Mouse (Mus musculus) hindbrain, embryonic 13.5 days (tissue): ENCODE measurements around the gene Cnr2. TPM values are rescaled to one million over a fixed set of nuclear protein-coding genes. Genes with fewer than 3 reads are reported as not detected.

Experiments
- ATAC-seq: fragments of 200-750 bp; cut with Nextera tagmentation; 2 replicates; pipeline ENCODE4 v1.8.0; 2017; ENCODE audit warnings: moderate TSS enrichment; ENCODE audit not compliant: low FRiP score
- H3K27ac ChIP-seq: fragments of 300-500 bp; sonication (generic); 2 replicates; pipeline ENCODE4 v1.5.1; 2015; ENCODE audit warnings: inconsistent platforms, mild to moderate bottlenecking, moderate library complexity
- H3K27me3 ChIP-seq: fragments of 300-500 bp; sonication (generic); 2 replicates; pipeline ENCODE4 v1.6.1; 2015; ENCODE audit warnings: mild to moderate bottlenecking, inconsistent platforms
- H3K36me3 ChIP-seq: fragments of 300-500 bp; sonication (generic); 2 replicates; pipeline ENCODE4 v1.6.1; 2015; ENCODE audit warnings: mild to moderate bottlenecking, inconsistent platforms
- H3K4me1 ChIP-seq: fragments of 300-500 bp; sonication (generic); replicated peaks from 2 replicates; pipeline ENCODE4 v1.6.1; 2015; ENCODE audit warnings: inconsistent platforms
- H3K4me2 ChIP-seq: fragments of 300-500 bp; sonication (generic); 2 replicates; pipeline ENCODE4 v1.6.1; 2015; ENCODE audit warnings: inconsistent platforms, mild to moderate bottlenecking, moderate library complexity
- H3K4me3 ChIP-seq: fragments of 300-500 bp; sonication (generic); 2 replicates; pipeline ENCODE4 v1.5.1; 2015; ENCODE audit warnings: mild to moderate bottlenecking, inconsistent platforms
- H3K9ac ChIP-seq: fragments of 300-500 bp; sonication (generic); 2 replicates; pipeline ENCODE4 v1.6.1; 2015; ENCODE audit warnings: mild to moderate bottlenecking, inconsistent platforms
- H3K9me3 ChIP-seq: fragments of 300-500 bp; sonication (generic); 2 replicates; pipeline ENCODE4 v1.6.1; 2016; ENCODE audit warnings: inconsistent platforms
- WGBS: fragments of 180-500 bp; shearing (Covaris S2); methylation state at CpG from one replicate; pipeline ENCODE4 v1.1.7; 2015; 5-methylcytosine and 5-hydroxymethylcytosine counted together
- polyA plus RNA-seq: library from polyadenylated mRNA; unstranded; fragments of >200 nt; fragmentation: Nextera tagmentation; extraction: Ambion mirVana; gene quantifications from 2 replicates; pipeline ENCODE4 v1.2.1, GENCODE M21; 2015

Gene Cnr2
- polyA plus RNA-seq, 1 experiment from 2014 or later: 0.17 TPM

GRCm38 (mm10) chr4:135948142-135948541 lies 52.9 kb downstream of the Cnr2 start:
- H3K4me3 ChIP-seq: no peak overlapping the region
- H3K9me3 ChIP-seq: no peaks in the 10 kb centered on the region
- H3K27ac ChIP-seq: no peak overlapping the region
- 0 out of 2 replicates have a peak overlapping the region, but pooled peaks have one; percentile 2 for H3K9ac ChIP-seq
- H3K36me3 ChIP-seq: peaks cover 21% of the 10 kb centered on the region
- H3K4me2 ChIP-seq: no peak overlapping the region
- no peak for ATAC-seq
- H3K27me3 ChIP-seq: no peaks in the 10 kb centered on the region
- 97% methylated on average over 8 of the region's 8 CpGs for WGBS
- H3K4me1 ChIP-seq: peaks cover 34% of the 10 kb centered on the region

GRCm38 (mm10) chr4:135949475-135949874 lies 54.3 kb downstream of the Cnr2 start:
- no peak for ATAC-seq
- Histone ChIP-seq H3K27me3 (no peaks in the 10 kb centered on the region), H3K4me2 (no peak overlapping the region), H3K36me3 (peaks cover 26% of the 10 kb centered on the region), H3K9ac (no peak overlapping the region), H3K4me1 (peaks cover 34% of the 10 kb centered on the region), H3K27ac (no peak overlapping the region), H3K4me3 (no peak overlapping the region), H3K9me3 (no peaks in the 10 kb centered on the region)
- WGBS: 86% methylated on average over 10 of the region's 10 CpGs

- peaks cover 34% of the 10 kb centered on the region for H3K4me1 ChIP-seq
- no peak overlapping the region for H3K9ac ChIP-seq
- no peak overlapping the region for H3K4me2 ChIP-seq
- no peaks in the 10 kb centered on the region for H3K9me3 ChIP-seq
- no peak overlapping the region for H3K4me3 ChIP-seq
- H3K27ac ChIP-seq: no peak overlapping the region
- WGBS: 59% methylated on average over 6 of the region's 6 CpGs
- no peaks in the 10 kb centered on the region for H3K27me3 ChIP-seq
- peaks cover 29% of the 10 kb centered on the region for H3K36me3 ChIP-seq
- ATAC-seq: no peak
Measured at GRCm38 (mm10) chr4:135949911-135950310, 54.7 kb downstream of the Cnr2 start.

- H3K9ac ChIP-seq: no peak overlapping the region
- no peak overlapping the region for H3K4me2 ChIP-seq
- ATAC-seq: no peak
- 92% methylated on average over 6 of the region's 6 CpGs for WGBS
- peaks cover 31% of the 10 kb centered on the region for H3K36me3 ChIP-seq
- no peak overlapping the region for H3K27ac ChIP-seq
- no peak overlapping the region for H3K4me3 ChIP-seq
- H3K4me1 ChIP-seq: peaks cover 34% of the 10 kb centered on the region
- no peaks in the 10 kb centered on the region for H3K27me3 ChIP-seq
- H3K9me3 ChIP-seq: no peaks in the 10 kb centered on the region
Measured at GRCm38 (mm10) chr4:135950365-135950764, 55.2 kb downstream of the Cnr2 start.

- Histone ChIP-seq H3K4me2 (no peak overlapping the region), H3K36me3 (peaks cover 40% of the 10 kb centered on the region), H3K9me3 (no peaks in the 10 kb centered on the region), H3K4me3 (no peak overlapping the region), H3K27ac (no peak overlapping the region), H3K9ac (no peak overlapping the region), H3K4me1 (peaks cover 29% of the 10 kb centered on the region), H3K27me3 (no peaks in the 10 kb centered on the region)
- no peak for ATAC-seq
- WGBS: 96% methylated on average over 3 of the region's 3 CpGs
Measured at GRCm38 (mm10) chr4:135951505-135951904, 56.3 kb downstream of the Cnr2 start.

GRCm38 (mm10) chr4:135953179-135953578 lies 58.0 kb downstream of the Cnr2 start:
- no peak overlapping the region for H3K27ac ChIP-seq
- no peak overlapping the region for H3K9ac ChIP-seq
- no peak overlapping the region for H3K4me2 ChIP-seq
- H3K27me3 ChIP-seq: no peaks in the 10 kb centered on the region
- no peaks in the 10 kb centered on the region for H3K9me3 ChIP-seq
- H3K4me1 ChIP-seq: peaks cover 18% of the 10 kb centered on the region
- peaks cover 54% of the 10 kb centered on the region for H3K36me3 ChIP-seq
- 100% methylated on average over 3 of the region's 3 CpGs for WGBS
- no peak for ATAC-seq
- no peak overlapping the region for H3K4me3 ChIP-seq

GRCm38 (mm10) chr4:135954241-135954640 lies 59.0 kb downstream of the Cnr2 start:
- WGBS: 10% methylated on average over 2 of the region's 2 CpGs
- Histone ChIP-seq H3K9ac (no peak overlapping the region), H3K36me3 (peaks cover 64% of the 10 kb centered on the region), H3K27ac (no peak overlapping the region), H3K27me3 (no peaks in the 10 kb centered on the region), H3K4me3 (no peak overlapping the region), H3K9me3 (no peaks in the 10 kb centered on the region), H3K4me2 (no peak overlapping the region), H3K4me1 (peaks cover 8% of the 10 kb centered on the region; the same call in 1 of the 2 replicates)
- no peak for ATAC-seq

- H3K27me3 ChIP-seq: no peaks in the 10 kb centered on the region
- no peak overlapping the region for H3K4me3 ChIP-seq
- H3K36me3 ChIP-seq: peaks cover 78% of the 10 kb centered on the region
- 88% methylated on average over 9 of the region's 9 CpGs for WGBS
- H3K4me2 ChIP-seq: no peak overlapping the region
- no peak for ATAC-seq
- no peaks in the 10 kb centered on the region for H3K4me1 ChIP-seq
- H3K9me3 ChIP-seq: no peaks in the 10 kb centered on the region
- no peak overlapping the region for H3K27ac ChIP-seq
- no peak overlapping the region for H3K9ac ChIP-seq
Measured at GRCm38 (mm10) chr4:135955886-135956285, 60.7 kb downstream of the Cnr2 start.

GRCm38 (mm10) chr4:135958354-135958753 lies 63.2 kb downstream of the Cnr2 start:
- Histone ChIP-seq H3K27ac (no peak overlapping the region), H3K4me2 (no peak overlapping the region), H3K9me3 (no peaks in the 10 kb centered on the region), H3K4me1 (peaks cover 7% of the 10 kb centered on the region), H3K27me3 (no peaks in the 10 kb centered on the region), H3K4me3 (no peak overlapping the region), H3K36me3 (peaks cover 62% of the 10 kb centered on the region), H3K9ac (peak overlapping the region; percentile 35; the same call in 1 of the 2 replicates)
- 59% methylated on average over 8 of the region's 8 CpGs for whole genome bisulfite sequencing
- ATAC-seq: no peak

- Histone ChIP-seq H3K27me3 (no peaks in the 10 kb centered on the region), H3K27ac (no peak overlapping the region), H3K9ac (no peak overlapping the region), H3K4me1 (peaks cover 23% of the 10 kb centered on the region), H3K4me2 (no peak overlapping the region), H3K9me3 (no peaks in the 10 kb centered on the region), H3K4me3 (no peak overlapping the region), H3K36me3 (peaks cover 55% of the 10 kb centered on the region)
- ATAC-seq: no peak
- 23% methylated on average over 5 of the region's 5 CpGs for WGBS
Measured at GRCm38 (mm10) chr4:135960717-135961116, 65.5 kb downstream of the Cnr2 start.

GRCm38 (mm10) chr4:135961709-135962108 lies 66.5 kb downstream of the Cnr2 start:
- Histone ChIP-seq H3K4me2 (no peak overlapping the region), H3K4me1 (peaks cover 23% of the 10 kb centered on the region), H3K9me3 (no peaks in the 10 kb centered on the region), H3K9ac (no peak overlapping the region), H3K27me3 (no peaks in the 10 kb centered on the region), H3K36me3 (peaks cover 57% of the 10 kb centered on the region), H3K4me3 (no peak overlapping the region), H3K27ac (no peak overlapping the region)
- 89% methylated on average over 5 of the region's 5 CpGs for WGBS
- ATAC-seq: no peak

GRCm38 (mm10) chr4:135962198-135962597 lies 67.0 kb downstream of the Cnr2 start:
- 89% methylated on average over 7 of the region's 7 CpGs for WGBS
- Histone ChIP-seq H3K9me3 (no peaks in the 10 kb centered on the region), H3K9ac (no peak overlapping the region), H3K27me3 (no peaks in the 10 kb centered on the region), H3K27ac (no peak overlapping the region), H3K4me1 (peaks cover 23% of the 10 kb centered on the region), H3K36me3 (peaks cover 60% of the 10 kb centered on the region), H3K4me3 (no peak overlapping the region), H3K4me2 (peak overlapping the region; percentile 95; the same call in 1 of the 2 replicates)
- ATAC-seq: no peak

GRCm38 (mm10) chr4:135962946-135963345 lies 67.8 kb downstream of the Cnr2 start:
- peaks cover 23% of the 10 kb centered on the region for H3K4me1 ChIP-seq
- peak overlapping the region; percentile 85 for H3K4me3 ChIP-seq
- peak overlapping the region; percentile 95 for H3K4me2 ChIP-seq
- H3K27ac ChIP-seq: peak overlapping the region; percentile 94
- H3K9me3 ChIP-seq: no peaks in the 10 kb centered on the region
- WGBS: 6% methylated on average over 15 of the region's 15 CpGs
- H3K27me3 ChIP-seq: no peaks in the 10 kb centered on the region
- ATAC-seq: peak; percentile 5
- peaks cover 60% of the 10 kb centered on the region for H3K36me3 ChIP-seq
- peak overlapping the region; percentile 95 for H3K9ac ChIP-seq
